Mouse (Mus musculus): ENCODE results near the gene Card6. TPM values are rescaled to one million over a fixed set of nuclear protein-coding genes. Genes with fewer than 3 reads are reported as not detected.

Gene Card6
- total and polyA plus RNA-seq, 2 experiments = 2.5 to 7.5 TPM

GRCm38 (mm10) chr15:5112651-5113050, 4.3 kb upstream of the Card6 start:
- Histone ChIP-seq H3K36me3 (ENCODE audit: control insufficient read depth, insufficient read depth, low read length) (peaks cover 3% of the 10 kb centered on the region), H3K79me2 (ENCODE audit: control insufficient read depth, insufficient read depth, low read length) (peaks cover 5% of the 10 kb centered on the region), H3K4me1 (ENCODE audit: control insufficient read depth, insufficient read depth, low read length) (peaks cover 10% of the 10 kb centered on the region; the same call in 1 of the 2 replicates), H3K27ac (replicated peaks; ENCODE audit: insufficient read depth, low read depth, low read length) (no peak overlapping the region), H3K9ac (ENCODE audit: low read depth, low read length) (no peak overlapping the region), H3K4me3 (ENCODE audit: insufficient read depth, low read depth, low read length) (no peak overlapping the region), H3K27me3 (ENCODE audit: control insufficient read depth, insufficient read depth, low read length) (no peaks in the 10 kb centered on the region)
- WGBS = 86% methylated on average over 3 of the region's 3 CpGs
- TF ChIP-seq CTCF (IDR thresholded peaks at IDR 0.05; ENCODE audit: low read depth, low read length) (no peak), POLR2A (IDR thresholded peaks at IDR 0.05; ENCODE audit: extremely low read depth, insufficient read depth, low read length) (no peak)
- no peak for DNase-seq (ENCODE audit: extremely low read depth, low read depth, low spot score)

GRCm38 (mm10) chr15:5108655-5109040, 309 bp upstream of the Card6 start:
- Histone ChIP-seq H3K27ac (replicated peaks; ENCODE audit: insufficient read depth, low read depth, low read length) (peak overlapping the region; percentile 98), H3K4me1 (ENCODE audit: control insufficient read depth, insufficient read depth, low read length) (peaks cover 7% of the 10 kb centered on the region), H3K9ac (ENCODE audit: low read depth, low read length) (peak overlapping the region; percentile 90; the same call in 1 of the 2 replicates), H3K79me2 (ENCODE audit: control insufficient read depth, insufficient read depth, low read length) (peaks cover 4% of the 10 kb centered on the region; the same call in 1 of the 2 replicates), H3K4me3 (ENCODE audit: insufficient read depth, low read depth, low read length) (peak overlapping the region; percentile 23; the same call in 1 of the 2 replicates), H3K36me3 (ENCODE audit: control insufficient read depth, insufficient read depth, low read length) (peaks cover 9% of the 10 kb centered on the region), H3K27me3 (ENCODE audit: control insufficient read depth, insufficient read depth, low read length) (no peaks in the 10 kb centered on the region)
- peak; percentile 68 for DNase-seq (ENCODE audit: extremely low read depth, low read depth, low spot score)
- 34% methylated on average over 3 of the region's 3 CpGs for WGBS
- TF ChIP-seq POLR2A (IDR thresholded peaks at IDR 0.05; ENCODE audit: extremely low read depth, insufficient read depth, low read length) (no peak), CTCF (IDR thresholded peaks at IDR 0.05; ENCODE audit: low read depth, low read length) (no peak)

GRCm38 (mm10) chr15:5106293-5106692, 2.0 kb downstream of the Card6 start:
- H3K79me2 ChIP-seq (ENCODE audit: control insufficient read depth, insufficient read depth, low read length) = peaks cover 4% of the 10 kb centered on the region; the same call in 1 of the 2 replicates
- peaks cover 20% of the 10 kb centered on the region for H3K36me3 ChIP-seq (ENCODE audit: control insufficient read depth, insufficient read depth, low read length)
- TF ChIP-seq POLR2A (IDR thresholded peaks at IDR 0.05; ENCODE audit: extremely low read depth, insufficient read depth, low read length) (no peak), CTCF (IDR thresholded peaks at IDR 0.05; ENCODE audit: low read depth, low read length) (no peak)
- H3K4me1 ChIP-seq (ENCODE audit: control insufficient read depth, insufficient read depth, low read length) = peaks cover 7% of the 10 kb centered on the region
- H3K4me3 ChIP-seq (ENCODE audit: insufficient read depth, low read depth, low read length) = no peak overlapping the region
- peak; percentile 31 for DNase-seq (ENCODE audit: extremely low read depth, low read depth, low spot score)
- no peak overlapping the region for H3K27ac ChIP-seq (replicated peaks; ENCODE audit: insufficient read depth, low read depth, low read length)
- no peak overlapping the region for H3K9ac ChIP-seq (ENCODE audit: low read depth, low read length)
- 52% methylated on average over 2 of the region's 2 CpGs for WGBS
- no peaks in the 10 kb centered on the region for H3K27me3 ChIP-seq (ENCODE audit: control insufficient read depth, insufficient read depth, low read length)

- no peak for DNase-seq (ENCODE audit: extremely low read depth, low read depth, low spot score)
- H3K9ac ChIP-seq (ENCODE audit: low read depth, low read length) = no peak overlapping the region
- no peaks in the 10 kb centered on the region for H3K27me3 ChIP-seq (ENCODE audit: control insufficient read depth, insufficient read depth, low read length)
- H3K79me2 ChIP-seq (ENCODE audit: control insufficient read depth, insufficient read depth, low read length) = peaks cover 4% of the 10 kb centered on the region; the same call in 1 of the 2 replicates
- H3K4me1 ChIP-seq (ENCODE audit: control insufficient read depth, insufficient read depth, low read length) = peaks cover 7% of the 10 kb centered on the region
- H3K36me3 ChIP-seq (ENCODE audit: control insufficient read depth, insufficient read depth, low read length) = peaks cover 24% of the 10 kb centered on the region
- no peak overlapping the region for H3K4me3 ChIP-seq (ENCODE audit: insufficient read depth, low read depth, low read length)
- TF ChIP-seq POLR2A (IDR thresholded peaks at IDR 0.05; ENCODE audit: extremely low read depth, insufficient read depth, low read length) (no peak), CTCF (IDR thresholded peaks at IDR 0.05; ENCODE audit: low read depth, low read length) (no peak)
- H3K27ac ChIP-seq (replicated peaks; ENCODE audit: insufficient read depth, low read depth, low read length) = no peak overlapping the region
- WGBS = 88% methylated on average over 6 of the region's 6 CpGs
Measured at GRCm38 (mm10) chr15:5105891-5106290, 2.4 kb downstream of the Card6 start.

GRCm38 (mm10) chr15:5102312-5102711, 6.0 kb downstream of the Card6 start:
- no peak for TF ChIP-seq CTCF (IDR thresholded peaks at IDR 0.05; ENCODE audit: low read depth, low read length)
- TF ChIP-seq POLR2A (IDR thresholded peaks at IDR 0.05; ENCODE audit: extremely low read depth, insufficient read depth, low read length) = no peak
- Histone ChIP-seq H3K4me1 (ENCODE audit: control insufficient read depth, insufficient read depth, low read length) (peaks cover 5% of the 10 kb centered on the region), H3K4me3 (ENCODE audit: insufficient read depth, low read depth, low read length) (no peak overlapping the region), H3K27ac (replicated peaks; ENCODE audit: insufficient read depth, low read depth, low read length) (no peak overlapping the region), H3K79me2 (ENCODE audit: control insufficient read depth, insufficient read depth, low read length) (peaks cover 4% of the 10 kb centered on the region; the same call in 1 of the 2 replicates), H3K27me3 (ENCODE audit: control insufficient read depth, insufficient read depth, low read length) (no peaks in the 10 kb centered on the region), H3K9ac (ENCODE audit: low read depth, low read length) (no peak overlapping the region), H3K36me3 (ENCODE audit: control insufficient read depth, insufficient read depth, low read length) (peaks cover 27% of the 10 kb centered on the region)
- WGBS = 95% methylated on average over 4 of the region's 4 CpGs
- no peak for DNase-seq (ENCODE audit: extremely low read depth, low read depth, low spot score)

GRCm38 (mm10) chr15:5097376-5097775, 11.0 kb downstream of the Card6 start:
- TF ChIP-seq POLR2A (IDR thresholded peaks at IDR 0.05; ENCODE audit: extremely low read depth, insufficient read depth, low read length) = no peak
- TF ChIP-seq CTCF (IDR thresholded peaks at IDR 0.05; ENCODE audit: low read depth, low read length) = no peak
- no peak for DNase-seq (ENCODE audit: extremely low read depth, low read depth, low spot score)
- 96% methylated on average over 1 of the region's 1 CpGs for WGBS
- Histone ChIP-seq H3K79me2 (ENCODE audit: control insufficient read depth, insufficient read depth, low read length) (no peaks in the 10 kb centered on the region), H3K27me3 (ENCODE audit: control insufficient read depth, insufficient read depth, low read length) (no peaks in the 10 kb centered on the region), H3K27ac (replicated peaks; ENCODE audit: insufficient read depth, low read depth, low read length) (no peak overlapping the region), H3K4me1 (ENCODE audit: control insufficient read depth, insufficient read depth, low read length) (no peaks in the 10 kb centered on the region), H3K9ac (ENCODE audit: low read depth, low read length) (no peak overlapping the region), H3K4me3 (ENCODE audit: insufficient read depth, low read depth, low read length) (no peak overlapping the region), H3K36me3 (ENCODE audit: control insufficient read depth, insufficient read depth, low read length) (peaks cover 14% of the 10 kb centered on the region; the same call in 1 of the 2 replicates)
